Mouse (Mus musculus): ENCODE measurements around the gene B3galt1.

B3galt1 gene

DNA sequence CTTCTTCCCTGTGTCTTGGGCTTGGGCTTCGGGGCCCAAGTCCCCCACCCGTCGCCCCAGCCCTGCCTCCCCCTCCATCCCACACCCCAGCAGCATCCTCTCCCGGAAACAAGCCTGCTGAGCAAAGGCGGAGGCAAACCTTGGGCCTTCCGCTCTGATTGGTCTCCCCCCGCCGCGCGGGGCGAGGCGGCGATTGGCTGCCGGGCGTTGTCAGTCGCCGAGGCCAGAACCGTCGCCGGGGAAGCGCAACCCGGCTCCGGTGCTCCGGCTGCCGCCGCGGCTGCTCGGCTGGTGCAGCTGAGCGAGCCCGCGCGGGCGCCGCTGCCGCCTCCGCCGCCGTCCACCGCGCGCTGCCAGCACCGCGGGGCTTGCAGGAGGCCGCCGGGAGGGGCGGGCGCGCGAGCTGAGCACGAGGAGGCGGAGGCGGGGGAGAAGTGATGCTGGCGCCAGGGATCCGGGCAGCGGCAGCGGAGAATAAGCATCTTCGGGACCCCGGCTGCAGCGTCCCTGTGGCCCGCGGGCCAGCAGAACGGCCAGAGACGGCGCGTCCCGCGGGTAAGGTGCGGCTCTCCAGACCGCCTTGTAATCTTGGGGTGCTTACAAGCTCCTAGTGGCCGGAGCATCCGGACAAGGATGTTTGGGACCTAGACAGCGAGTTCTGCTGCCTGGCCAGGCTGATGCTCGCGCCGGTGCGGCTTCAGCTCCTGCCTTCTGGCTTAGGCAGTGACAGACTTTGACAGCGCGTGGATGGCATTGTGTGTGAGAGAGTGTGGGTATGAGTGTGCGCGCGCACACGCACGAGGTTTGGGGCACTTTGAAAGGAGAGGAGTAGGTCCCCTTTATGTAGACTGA is at the start of gene B3galt1:
B3galt1 (plus strand) TSS at position 392 of the 852 bp plus-strand sequence.
- peak; percentile 77 for DNase-seq (ENCODE audit: low read depth, low spot score)

DNA sequence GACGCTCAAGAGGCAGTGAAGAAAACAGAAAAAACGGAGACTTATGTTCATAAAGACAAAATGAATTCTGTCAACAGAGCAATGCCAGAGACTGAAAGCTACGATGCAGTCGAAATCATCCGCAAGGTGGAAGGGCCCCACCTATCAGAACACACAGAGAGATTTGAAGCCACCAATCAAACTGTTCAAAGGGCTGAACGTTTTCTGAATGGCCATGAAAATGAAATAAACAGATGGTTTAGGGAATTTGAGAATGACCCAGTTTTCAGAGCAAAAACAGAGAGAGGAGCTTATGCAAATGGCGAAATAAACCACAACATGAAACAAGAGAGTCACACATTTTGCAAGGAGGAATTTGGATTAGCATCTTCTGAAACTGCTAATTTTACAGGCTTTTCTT is 49.3 kb upstream of the B3galt1 start:
- no peak for DNase-seq (ENCODE audit: low read depth, low spot score)

DNA sequence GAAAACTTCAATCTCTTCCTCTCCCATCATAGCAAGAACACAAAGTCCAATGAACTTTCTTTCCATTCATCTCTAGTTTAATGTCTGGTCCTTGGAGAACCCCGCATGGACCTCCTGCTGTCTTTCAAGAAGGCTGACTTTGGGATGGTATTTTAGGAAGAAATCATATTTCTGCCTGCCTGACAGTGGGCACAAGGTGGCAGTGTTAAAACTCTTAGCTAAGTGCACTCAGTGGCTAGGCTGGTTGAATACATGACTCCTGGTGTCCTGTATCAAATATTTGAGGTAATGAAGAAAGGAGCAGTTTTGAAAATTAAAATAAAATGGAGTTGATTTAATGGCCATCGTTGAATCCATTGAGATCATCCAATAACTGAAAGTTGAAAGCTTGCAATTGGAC is 30.3 kb upstream of the B3galt1 start:
- DNase-seq (ENCODE audit: low read depth, low spot score): no peak

DNA sequence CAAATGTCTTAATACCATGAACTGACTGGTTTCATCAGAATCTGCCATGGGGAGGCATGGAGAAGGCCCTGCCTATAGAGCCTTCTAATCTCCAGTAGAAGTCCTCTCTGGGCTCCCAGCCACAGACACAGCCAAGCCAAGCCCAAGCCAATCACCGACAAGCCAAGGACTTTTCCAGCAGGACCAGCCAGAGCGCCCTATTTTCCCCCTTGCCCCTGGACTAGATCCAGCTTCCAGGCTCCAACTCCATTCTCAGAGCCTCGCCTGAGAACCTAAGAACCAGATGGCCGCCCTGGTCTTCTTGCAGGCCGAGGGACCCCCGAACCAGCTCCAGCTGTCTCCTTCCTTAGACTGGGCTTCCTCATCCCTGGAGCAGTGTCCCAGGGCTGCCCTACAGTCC is 26.2 kb upstream of the B3galt1 start:
- no peak for DNase-seq (ENCODE audit: low read depth, low spot score)

DNA sequence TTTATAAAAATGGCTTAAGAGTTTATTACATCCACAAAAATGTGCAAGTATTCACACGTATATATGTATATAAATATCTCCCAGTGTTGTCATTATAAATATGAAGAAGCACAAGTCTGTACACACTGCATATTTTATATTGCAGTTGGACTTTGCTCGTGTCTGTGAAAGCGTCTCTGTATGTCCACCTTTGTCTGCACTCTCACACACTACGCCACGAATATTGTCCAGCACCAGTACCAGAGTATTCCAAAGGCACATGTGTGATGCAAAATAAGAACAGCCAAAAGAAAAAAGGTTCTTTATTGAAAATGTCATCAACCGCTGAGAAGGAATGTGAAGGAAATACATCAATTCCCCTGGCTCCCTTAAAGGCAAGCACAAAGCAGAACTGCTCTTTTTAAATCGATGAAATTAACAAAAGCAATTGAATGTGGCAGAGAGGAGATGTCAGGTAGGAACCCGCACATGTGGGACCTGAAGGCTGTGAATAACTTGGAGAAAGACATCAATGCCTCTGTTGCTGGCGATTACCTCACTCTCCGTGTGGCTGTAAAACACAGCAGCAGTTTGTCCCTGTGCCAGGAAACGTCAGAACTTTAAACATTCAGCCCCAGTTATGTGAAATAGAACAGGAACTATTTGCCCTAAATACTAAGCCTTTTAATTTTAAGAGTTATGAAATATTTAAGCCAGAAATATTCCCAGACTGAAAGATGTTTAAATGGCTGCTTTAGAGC is 23.5 kb upstream of the B3galt1 start:
- no peak for DNase-seq (ENCODE audit: low read depth, low spot score)

DNA sequence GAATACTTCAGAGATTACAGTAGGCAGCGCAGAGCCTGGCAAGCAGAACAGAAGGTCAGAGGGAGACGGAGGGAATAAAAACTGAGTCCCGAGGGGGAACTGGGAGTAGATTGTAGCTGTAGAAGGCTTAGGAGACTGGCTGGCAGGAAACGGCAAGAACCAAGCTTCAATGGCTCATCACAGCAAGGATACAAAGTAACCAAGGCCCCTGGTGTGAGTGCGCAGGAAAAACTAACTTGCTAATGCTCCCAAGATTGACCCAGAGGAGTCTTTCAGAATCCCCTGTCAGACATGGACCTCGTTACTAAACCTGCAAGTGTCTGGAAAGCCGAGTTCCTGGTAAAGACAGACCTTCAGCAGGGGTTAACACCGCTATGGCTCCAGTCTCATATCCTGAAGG is 21.2 kb upstream of the B3galt1 start:
- no peak for DNase-seq (ENCODE audit: low read depth, low spot score)

DNA sequence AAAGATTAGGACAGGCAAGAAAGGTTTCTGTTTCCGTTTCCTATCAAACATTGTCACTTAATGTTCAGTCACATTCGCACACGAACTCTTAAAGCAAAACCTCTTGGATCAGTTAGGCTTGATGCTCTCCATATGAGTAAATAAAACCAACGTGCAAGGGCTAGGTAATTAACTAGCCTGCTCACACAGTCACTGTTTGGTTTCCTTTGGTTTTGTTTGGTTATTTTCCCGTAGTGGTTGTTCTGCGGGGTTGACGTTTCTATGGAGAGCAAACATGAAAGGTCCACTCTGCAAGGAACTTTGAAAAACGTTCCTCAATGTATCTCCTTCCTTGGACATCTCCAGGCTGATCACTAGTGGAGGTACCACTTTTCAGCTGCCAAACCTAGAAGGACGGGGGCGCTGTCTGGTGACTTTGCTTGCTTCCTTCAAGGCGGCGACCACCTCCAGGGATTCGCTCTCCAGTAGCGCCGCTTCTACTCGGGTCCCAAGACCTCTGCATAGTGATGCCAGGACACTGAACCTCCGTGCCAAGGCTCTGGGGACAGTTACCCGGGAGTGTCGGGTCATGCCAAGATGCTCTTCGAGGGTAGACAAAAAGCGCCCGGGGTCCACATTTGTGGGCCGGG is 706 bp upstream of the B3galt1 start:
- no peak for DNase-seq (ENCODE audit: low read depth, low spot score)

DNA sequence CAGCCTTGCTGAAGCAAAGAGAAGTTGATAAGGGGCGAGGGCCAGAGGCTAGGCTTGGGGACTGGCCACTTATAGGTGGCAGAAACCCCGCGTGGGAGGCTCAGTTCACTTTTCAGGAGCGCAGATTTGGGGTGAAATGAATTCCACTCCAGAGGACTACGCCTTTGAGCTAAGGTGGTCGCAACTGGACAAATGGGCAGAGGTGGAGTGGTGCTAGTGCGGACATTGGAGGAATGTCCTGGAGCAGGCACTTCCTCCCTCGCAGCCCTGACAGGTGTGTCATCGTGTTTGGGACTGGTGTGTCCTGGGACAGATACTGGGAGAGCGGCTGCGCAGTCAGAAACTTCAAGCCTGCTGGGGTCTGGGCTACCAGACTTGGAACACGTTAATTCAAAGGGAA is 895 bp downstream of the B3galt1 start:
- DNase-seq (ENCODE audit: low read depth, low spot score): no peak

DNA sequence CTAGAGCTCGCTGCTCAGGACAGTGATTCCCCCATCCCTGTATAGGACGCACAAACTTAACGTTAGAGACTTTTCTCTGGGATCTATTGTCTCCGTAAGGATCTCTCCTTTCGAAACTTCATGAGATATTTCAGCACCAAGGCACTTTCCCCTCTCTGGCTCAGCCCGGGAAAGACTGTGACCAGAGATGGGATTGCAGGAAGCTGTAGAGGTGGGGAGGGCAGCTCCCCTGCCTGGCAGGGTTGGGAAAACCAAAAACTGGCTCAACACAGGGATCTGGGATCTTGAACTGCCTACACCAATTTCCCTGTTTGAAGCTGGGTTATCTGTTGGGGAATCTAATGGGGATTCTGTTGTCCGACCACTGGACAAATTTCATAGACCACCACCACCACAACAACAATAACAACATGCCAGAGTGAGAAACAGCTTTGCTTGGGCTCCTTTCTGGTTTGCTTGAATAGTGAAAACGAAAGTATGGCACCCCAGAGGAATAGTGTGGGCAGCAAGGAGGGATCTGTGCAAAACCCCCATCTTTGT is 1.5 kb downstream of the B3galt1 start:
- no peak for DNase-seq (ENCODE audit: low read depth, low spot score)

DNA sequence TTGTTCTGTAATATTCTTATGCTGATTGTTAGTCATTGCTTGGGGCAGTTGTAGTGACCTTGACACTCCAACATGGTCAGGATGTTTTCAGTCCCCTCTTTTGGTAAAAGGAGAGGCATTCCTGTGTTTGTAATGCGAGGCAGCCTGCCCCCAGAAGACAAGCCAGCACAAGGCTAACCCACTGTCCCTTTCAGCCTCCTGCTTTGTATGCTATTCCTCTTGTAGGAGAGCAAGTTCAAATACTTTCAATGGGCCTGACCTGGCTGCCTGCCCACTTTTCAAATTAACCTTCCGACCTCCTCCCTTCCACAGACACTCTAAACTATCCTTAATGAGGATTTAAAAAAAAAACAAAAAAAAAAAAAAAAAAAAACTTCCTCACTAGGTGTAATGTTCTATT is 11.0 kb downstream of the B3galt1 start:
- DNase-seq (ENCODE audit: low read depth, low spot score): no peak

DNA sequence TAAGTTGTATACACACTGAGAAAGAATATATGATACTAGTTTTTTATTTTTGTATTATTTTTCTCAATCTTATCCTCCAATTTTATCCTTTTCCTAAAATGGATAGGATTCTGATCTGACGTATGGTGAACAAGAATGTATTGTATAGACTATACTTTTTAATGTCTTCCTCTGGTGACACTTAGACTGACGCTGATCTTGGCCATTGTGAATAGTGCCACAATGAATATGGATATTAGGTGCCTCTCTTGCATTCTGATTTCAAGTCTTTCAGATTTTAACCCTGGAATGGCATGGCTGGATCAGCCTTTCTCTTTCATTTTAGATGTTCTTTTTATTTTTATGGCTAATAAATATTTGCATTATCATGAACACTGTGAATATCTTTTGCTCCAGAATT is 17.4 kb downstream of the B3galt1 start:
- no peak for DNase-seq (ENCODE audit: low read depth, low spot score)

DNA sequence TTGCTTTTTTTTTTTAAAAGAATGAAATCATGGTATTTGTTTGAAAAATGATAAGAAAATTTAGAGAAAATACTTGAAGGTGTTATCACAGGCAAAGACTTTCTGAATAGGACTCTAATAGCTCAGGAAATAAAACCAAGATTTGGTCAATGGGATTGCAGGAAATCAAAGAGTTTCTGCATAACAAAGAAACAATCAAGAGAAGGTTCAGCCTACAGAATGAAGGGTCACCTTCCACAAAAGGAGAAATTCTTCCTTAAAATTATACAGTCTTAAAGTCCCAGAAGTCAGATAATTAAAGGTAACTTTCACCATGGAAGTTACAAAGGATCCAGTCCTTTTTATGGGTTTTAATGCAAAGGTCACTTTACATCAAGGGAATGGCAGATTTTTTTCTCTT is 24.7 kb downstream of the B3galt1 start:
- DNase-seq (ENCODE audit: low read depth, low spot score): no peak

DNA sequence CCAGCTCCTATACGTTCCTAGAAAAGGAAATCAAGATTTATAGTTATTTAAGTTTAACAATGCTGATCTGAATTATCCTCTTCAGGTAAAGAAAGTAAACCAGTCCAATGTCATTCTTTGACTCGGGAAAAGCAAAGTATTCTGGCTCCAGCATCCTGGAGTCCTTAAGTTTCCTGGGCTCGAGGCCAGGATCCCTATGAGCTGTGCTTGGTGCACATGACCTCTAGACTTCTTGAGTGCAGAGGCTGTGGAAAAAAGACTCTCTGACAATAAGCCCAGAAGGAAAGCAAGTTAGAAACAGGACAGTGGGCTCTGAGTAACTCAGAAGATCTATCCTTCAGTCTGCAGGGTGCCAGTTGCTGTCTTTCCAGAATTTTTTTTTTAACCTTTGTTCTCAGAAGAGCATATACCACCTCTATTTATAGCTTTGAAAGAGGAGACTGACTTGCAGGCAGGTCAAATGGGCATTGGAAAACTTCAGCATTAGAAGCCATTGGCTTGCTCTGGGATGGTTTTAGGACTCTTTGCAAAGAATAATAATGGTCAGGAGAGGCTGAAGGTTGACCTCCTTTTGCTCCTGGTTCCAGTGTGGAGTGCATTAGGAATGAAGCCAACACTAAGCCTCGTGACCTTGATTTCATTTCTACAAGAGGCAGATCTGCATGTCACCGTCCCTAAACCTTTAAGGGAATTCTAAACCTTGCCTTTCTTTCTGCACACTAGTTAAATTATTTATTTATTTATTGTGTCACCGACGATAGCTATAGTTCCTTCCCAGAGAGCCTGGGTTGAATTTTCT is 26.4 kb downstream of the B3galt1 start:
- DNase-seq (ENCODE audit: low read depth, low spot score): no peak

DNA sequence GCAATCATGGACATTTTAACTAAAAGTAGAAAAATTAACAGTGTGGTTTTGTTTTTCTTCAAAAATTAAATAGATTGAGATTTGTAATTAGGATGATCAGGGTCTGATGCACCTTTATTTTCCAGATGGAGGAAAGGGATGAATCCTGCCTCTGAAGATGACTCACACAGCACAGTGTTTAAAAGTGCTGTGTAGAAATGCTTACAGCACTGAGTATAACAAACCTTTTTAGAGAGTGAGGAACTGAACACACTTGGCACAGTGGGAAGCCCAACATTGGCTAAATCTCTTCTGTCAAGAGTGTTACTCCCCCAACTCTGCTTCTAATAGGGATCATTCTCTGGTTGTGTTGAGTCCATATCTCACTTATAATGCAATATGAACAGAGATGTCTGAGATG is 57.2 kb downstream of the B3galt1 start:
- no peak for DNase-seq (ENCODE audit: low read depth, low spot score)

DNA sequence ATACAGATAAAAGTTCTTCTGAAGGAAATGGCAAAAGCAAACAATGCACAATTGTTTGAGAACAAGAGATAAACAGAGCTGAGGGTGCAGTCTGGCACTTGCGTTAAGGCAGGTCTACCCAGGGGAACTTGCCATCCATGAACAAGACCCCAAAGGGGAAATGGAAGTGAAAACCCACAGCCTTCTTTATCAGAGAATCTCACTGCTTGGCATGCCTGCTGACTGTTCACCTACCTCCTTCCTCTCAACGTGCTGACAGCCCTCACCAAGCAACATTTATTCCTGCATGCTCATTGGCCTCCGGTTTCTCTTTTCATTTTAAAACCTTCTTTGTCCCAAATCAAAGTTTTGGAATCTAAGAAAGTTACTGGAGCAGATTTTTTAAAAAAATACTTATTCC is 62.0 kb downstream of the B3galt1 start:
- DNase-seq (ENCODE audit: low read depth, low spot score): no peak

DNA sequence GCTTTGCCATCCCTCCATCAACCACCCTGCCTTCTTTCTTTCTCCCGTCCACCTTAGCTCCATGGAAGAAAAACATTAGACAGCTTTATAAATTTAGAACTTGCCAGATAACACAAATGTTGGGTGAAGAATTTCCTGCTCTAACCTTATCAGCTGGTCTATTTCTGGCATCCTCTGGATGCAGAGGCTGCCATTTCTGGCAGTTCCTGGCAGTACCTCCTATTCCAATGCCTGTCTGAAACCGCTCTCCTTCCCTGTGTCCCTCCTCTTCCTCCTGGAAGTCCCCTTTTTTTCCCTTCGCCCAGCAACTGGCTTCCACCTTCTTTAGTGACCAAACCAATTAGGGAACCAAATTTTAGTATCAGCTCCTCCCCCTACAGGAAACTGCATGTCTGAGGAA is 62.6 kb downstream of the B3galt1 start:
- DNase-seq (ENCODE audit: low read depth, low spot score): no peak

DNA sequence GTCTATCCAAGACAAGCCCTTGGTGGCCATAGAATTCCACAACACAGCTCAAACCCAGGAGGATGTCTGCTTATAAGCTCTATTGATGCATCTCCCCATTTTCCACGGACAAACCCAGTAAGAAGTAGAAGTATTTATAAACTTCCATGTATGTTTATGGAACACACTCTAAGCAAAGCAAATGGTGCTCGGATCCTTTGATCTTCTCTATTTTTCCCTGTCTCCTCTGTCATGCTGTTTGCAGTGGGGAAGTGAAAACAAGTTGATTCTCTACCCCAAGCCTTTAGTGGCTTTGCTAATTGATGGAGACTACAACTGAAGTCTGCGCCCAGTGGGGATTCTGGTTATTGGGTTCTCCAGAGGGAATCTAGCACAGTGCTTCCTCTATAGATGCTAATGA is 89.2 kb downstream of the B3galt1 start:
- DNase-seq (ENCODE audit: low read depth, low spot score): no peak

DNA sequence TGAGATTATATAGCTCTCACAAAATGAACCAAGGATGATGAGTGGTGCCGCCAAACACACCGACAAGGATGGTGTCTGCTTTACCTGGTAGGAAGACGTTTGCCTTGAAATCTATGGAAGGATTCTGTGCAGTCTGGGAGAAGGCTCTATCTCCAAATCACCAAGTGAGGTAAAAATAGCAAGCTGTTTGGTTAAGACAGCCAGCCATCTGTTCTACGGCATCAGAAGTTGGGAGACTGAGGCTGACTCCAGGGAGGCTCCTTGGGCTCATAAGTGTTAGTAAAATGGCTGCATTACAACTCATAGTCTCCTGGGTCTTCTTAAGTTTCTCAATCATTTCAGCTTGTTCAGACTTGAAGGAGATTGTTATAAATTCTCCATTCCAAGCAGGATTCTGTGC is 91.7 kb downstream of the B3galt1 start:
- no peak for DNase-seq (ENCODE audit: low read depth, low spot score)

DNA sequence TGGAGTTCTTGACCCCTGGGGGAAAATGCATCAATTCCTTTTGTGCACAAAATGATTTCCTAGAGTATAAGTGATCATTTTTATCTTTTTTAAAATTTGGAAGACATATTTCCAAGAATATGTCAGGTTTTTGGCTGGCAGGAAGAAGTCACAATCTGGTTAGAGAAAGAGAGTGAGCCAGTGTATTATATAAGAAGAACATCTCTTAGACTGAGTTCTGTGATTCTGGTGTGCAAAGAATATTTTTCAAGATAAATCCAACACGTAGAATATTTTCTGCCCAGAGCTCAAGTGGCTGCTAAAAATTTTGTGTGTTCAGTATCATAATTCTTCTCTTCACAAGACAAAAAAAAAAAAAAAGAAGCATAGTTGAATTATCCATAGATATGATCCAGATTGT is 92.4 kb downstream of the B3galt1 start:
- DNase-seq (ENCODE audit: low read depth, low spot score): no peak

DNA sequence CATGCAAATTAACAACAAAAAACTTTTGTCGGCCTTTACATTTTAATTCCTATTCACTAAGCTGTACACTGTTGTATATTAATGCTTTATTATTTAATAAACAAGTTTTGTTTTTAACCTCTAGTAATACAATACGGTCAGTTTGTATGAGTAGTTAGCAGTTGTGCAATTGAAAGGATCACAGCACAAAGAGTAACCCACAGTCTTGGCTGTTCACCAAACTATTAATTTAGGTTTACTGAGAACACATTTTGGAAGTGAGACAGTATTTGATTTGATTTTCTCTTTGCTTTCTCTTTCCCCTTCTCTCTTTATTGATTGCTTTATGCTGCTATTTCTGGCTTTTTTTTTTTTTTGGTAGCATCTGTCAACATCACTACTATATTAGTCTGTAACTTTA is 106.0 kb downstream of the B3galt1 start:
- no peak for DNase-seq (ENCODE audit: low read depth, low spot score)

DNA sequence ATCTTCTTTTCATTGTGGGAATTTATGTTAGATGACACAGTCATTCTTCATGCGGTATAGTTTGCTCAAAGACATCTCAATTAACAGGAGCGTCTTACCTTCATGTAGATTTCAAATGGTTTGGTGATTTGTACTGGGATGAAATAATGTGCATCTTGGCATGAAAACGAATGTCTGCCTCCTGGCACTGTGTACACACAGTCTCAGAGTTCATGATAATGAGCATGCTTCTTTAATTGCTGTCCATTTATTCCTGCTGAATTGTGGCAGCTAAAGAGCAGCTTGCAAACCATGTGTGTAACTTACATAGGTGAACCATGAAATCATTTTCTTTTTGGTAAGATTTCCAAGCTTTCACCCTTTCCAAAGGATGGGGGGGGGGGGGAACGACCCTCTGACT is 112.0 kb downstream of the B3galt1 start:
- DNase-seq (ENCODE audit: low read depth, low spot score): no peak

DNA sequence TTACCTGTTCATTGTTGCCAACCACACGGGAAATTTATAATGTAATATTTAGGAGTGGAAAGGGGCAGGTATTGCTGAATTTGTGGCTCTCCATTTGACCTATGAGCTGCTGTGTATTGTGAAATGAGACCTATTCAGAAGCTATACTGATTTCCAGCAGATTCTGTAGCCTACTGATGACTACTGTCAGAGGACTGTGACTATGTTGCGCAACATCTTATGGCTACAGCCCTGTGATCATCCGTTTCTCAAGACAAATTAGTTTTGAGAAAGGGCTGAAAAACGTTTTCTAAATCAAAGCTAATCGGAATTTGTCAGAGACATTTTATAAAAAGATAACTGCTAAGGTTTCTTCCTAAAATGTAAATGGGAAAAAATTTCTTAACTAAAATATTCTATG is 158.6 kb downstream of the B3galt1 start:
- DNase-seq (ENCODE audit: low read depth, low spot score): no peak
